Mouse (Mus musculus) forebrain, embryonic 11.5 days (tissue): ENCODE measurements around the gene Prkca. TPM values are rescaled to one million over a fixed set of nuclear protein-coding genes. Genes with fewer than 3 reads are reported as not detected.

Experiments
- ATAC-seq: fragments of 200-750 bp; cut with Nextera tagmentation; replicated peaks from 2 replicates; pipeline ENCODE4 v1.8.0; 2017; ENCODE audit warnings: moderate TSS enrichment; ENCODE audit not compliant: low FRiP score
- DNase-seq: peaks from one replicate; pipeline ENCODE4 v3.0.0-alpha.2; 2017; ENCODE audit warnings: low spot score
- H3K27ac ChIP-seq: fragments of 300-500 bp; sonication (generic); 2 replicates; pipeline ENCODE4 v1.5.1; 2014; ENCODE audit warnings: low read depth, low read length
- H3K27me3 ChIP-seq: fragments of 300-500 bp; sonication (generic); 2 replicates; pipeline ENCODE4 v1.6.1; 2014; ENCODE audit warnings: mild to moderate bottlenecking, low read length, mixed read lengths; ENCODE audit not compliant: control insufficient read depth, insufficient read depth
- H3K36me3 ChIP-seq: fragments of 300-500 bp; sonication (generic); 2 replicates; pipeline ENCODE4 v1.6.1; 2014; ENCODE audit warnings: mild to moderate bottlenecking, low read length, moderate library complexity, mixed read lengths; ENCODE audit not compliant: control insufficient read depth, insufficient read depth
- H3K4me1 ChIP-seq: fragments of 300-500 bp; sonication (generic); replicated peaks from 2 replicates; pipeline ENCODE4 v1.6.1; 2014; ENCODE audit warnings: low read length, mixed read lengths; ENCODE audit not compliant: control insufficient read depth, insufficient read depth
- H3K4me2 ChIP-seq: fragments of 300-500 bp; sonication (generic); 2 replicates; pipeline ENCODE4 v1.6.1; 2014; ENCODE audit warnings: low read depth, mild to moderate bottlenecking, low read length, moderate library complexity, mixed read lengths; ENCODE audit not compliant: severe bottlenecking
- H3K4me3 ChIP-seq: fragments of 300-500 bp; sonication (generic); 2 replicates; pipeline ENCODE4 v1.5.1; 2014; ENCODE audit warnings: low read depth, low read length
- H3K9ac ChIP-seq: fragments of 300-500 bp; sonication (generic); 2 replicates; pipeline ENCODE4 v1.6.1; 2014; ENCODE audit warnings: low read length
- H3K9me3 ChIP-seq: fragments of 300-500 bp; sonication (generic); 2 replicates; pipeline ENCODE4 v1.6.1; 2016; ENCODE audit warnings: low read length, mixed read lengths; ENCODE audit not compliant: control insufficient read depth
- WGBS: fragments of 180-500 bp; shearing (Covaris S2); extraction: QIAGEN DNeasy Blood & Tissue Kit; methylation state at CpG from one replicate; pipeline ENCODE4 v1.1.7; 2014; 5-methylcytosine and 5-hydroxymethylcytosine counted together
- polyA plus RNA-seq: library from polyadenylated mRNA; unstranded; fragments of >200 nt; fragmentation: Nextera tagmentation; extraction: Ambion mirVana; gene quantifications from 2 replicates; pipeline ENCODE4 v1.2.1, GENCODE M21; 2014

Prkca gene
- polyA plus RNA-seq, 1 experiment from 2014 or later = 5.2 TPM

DNA sequence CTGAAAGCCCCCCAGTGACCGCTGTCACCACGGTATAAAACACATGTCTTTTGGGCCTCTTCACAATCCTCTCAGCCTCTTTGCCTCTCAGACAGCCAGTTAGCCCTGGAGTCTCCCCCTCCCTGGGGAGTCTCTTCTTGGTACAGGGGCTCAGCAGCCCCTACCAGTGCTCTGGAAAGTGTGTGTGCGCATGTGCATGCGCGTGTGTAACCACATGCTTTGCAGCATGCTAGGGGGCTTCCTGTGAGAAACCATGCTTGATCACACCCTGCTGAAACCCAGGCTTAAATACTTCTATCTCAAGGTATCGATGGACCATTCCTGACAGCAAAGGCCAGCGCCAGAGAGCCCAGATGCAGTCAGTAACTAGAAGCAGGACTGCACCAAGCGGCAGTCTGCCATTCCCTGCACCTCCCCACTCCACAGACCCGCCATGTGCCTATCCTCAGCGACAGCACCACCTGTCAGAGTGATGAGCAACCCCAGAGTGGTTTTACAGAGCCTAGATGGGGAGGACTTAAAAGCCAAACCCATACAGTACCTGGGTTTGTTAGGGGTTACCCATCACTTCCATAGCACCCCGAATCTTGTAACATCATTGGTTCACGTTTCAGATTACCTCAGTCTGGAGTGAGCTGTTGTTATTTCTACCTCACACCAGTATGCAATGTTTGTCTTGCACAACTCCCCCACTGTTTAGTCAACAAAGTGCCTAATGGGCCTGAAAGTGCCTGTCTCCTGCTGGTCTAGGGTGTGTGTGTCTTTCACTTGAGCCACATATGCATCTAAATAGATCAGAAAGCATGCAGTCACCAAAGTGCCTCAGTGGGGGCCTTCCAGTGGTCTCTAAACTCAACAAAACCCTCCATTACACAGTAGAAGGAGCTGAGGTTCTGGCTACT is 75.1 kb downstream of the Prkca start:
- DNase-seq = no peak
- H3K4me2 ChIP-seq = no peak overlapping the region
- no peaks in the 10 kb centered on the region for H3K36me3 ChIP-seq
- H3K27ac ChIP-seq = no peak overlapping the region
- no peak overlapping the region for H3K9ac ChIP-seq
- no peak overlapping the region for H3K4me3 ChIP-seq
- no peaks in the 10 kb centered on the region; the same call in 1 of the 2 replicates for H3K27me3 ChIP-seq
- peak; percentile 78 for ATAC-seq
- no peaks in the 10 kb centered on the region for H3K9me3 ChIP-seq
- peaks cover 8% of the 10 kb centered on the region; the same call in 1 of the 2 replicates for H3K4me1 ChIP-seq
- 54% methylated on average over 12 of the region's 12 CpGs for WGBS

DNA sequence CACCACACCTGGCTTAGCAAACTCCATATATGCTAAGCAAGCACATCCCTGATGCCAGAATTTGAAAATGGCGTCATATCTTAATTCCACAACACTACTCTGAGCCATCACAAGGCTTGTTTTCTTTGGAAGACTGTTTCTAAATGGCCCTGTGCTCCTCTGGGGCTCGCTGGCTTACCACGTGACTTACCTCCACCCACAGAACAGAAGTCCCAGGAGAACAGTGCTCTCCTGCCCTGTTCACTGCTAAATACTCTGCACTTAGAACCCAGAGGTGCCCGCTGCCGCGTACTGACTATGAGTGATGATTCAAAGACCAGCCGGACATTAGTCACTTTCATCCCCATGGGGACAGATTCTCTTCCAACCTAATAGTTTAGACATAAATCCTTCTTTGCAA is 75.9 kb downstream of the Prkca start:
- Histone ChIP-seq H3K9me3 (no peaks in the 10 kb centered on the region), H3K4me3 (no peak overlapping the region), H3K4me1 (peaks cover 8% of the 10 kb centered on the region; the same call in 1 of the 2 replicates), H3K36me3 (no peaks in the 10 kb centered on the region), H3K9ac (no peak overlapping the region), H3K4me2 (no peak overlapping the region), H3K27me3 (no peaks in the 10 kb centered on the region; the same call in 1 of the 2 replicates), H3K27ac (no peak overlapping the region)
- WGBS = 88% methylated on average over 7 of the region's 7 CpGs
- DNase-seq (no peak), ATAC-seq (no peak)

DNA sequence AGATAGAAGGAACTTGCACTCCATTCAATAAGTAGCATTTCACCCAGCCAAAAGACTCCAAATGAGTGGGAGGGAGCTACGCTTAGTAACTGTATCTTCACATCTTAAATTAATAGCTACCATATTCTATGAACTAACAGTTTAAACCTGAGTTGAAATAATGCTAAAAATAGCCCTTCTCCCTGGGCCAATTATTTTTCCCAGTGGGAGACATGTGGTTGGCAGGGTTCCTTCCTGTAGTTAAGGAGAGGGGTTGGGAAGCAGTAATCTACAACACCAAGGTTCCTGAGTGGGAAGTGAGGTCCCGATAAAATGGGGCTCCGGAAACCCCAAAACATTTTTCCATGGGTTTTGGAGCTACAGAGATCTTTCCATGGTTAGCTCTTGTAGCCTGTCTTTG is 76.7 kb downstream of the Prkca start:
- Histone ChIP-seq H3K4me3 (no peak overlapping the region), H3K9me3 (no peaks in the 10 kb centered on the region), H3K9ac (no peak overlapping the region), H3K4me1 (peaks cover 8% of the 10 kb centered on the region; the same call in 1 of the 2 replicates), H3K4me2 (no peak overlapping the region), H3K27me3 (no peaks in the 10 kb centered on the region; the same call in 1 of the 2 replicates), H3K36me3 (no peaks in the 10 kb centered on the region), H3K27ac (no peak overlapping the region)
- WGBS = 90% methylated on average over 3 of the region's 3 CpGs
- DNase-seq = no peak
- ATAC-seq = no peak

DNA sequence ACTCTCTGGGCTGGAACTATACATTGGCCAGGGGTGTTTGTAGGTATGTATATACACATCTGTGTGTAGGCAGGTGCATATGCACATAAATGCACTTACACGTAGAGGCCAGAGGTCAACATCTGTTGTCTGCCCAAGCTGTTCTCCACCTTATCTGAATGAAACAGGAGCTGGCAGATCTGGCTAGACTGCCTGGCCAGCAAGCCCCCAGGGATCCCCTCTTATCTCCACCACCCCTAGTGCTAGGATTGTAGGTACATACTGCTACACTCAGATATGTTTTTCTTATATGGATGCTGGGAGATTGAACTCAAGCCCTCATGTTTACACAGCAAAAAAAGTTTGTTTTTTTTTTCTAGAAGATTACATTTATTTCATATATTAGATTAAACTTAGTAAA is 79.9 kb downstream of the Prkca start:
- DNase-seq = no peak
- H3K9ac ChIP-seq = no peak overlapping the region
- 90% methylated on average over 1 of the region's 1 CpGs for WGBS

DNA sequence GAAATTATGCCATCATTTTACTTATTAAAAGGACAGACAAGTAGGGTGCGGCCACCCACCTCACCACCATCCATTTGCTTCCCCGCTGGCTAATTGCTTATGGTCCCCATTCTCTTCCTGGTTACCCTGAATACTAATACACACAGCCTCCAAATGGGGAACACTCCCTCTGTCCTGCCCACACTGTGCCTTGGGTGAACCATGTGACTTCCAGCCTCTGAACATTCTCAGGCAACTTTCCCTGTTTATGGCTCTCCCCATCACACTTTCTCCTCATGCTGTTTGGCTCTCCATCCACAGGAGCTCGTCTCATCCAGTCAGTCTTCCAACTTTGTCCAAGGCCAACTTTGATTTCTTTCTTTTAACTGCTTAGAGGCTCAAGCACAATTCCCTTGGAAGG is 80.3 kb downstream of the Prkca start:
- WGBS = 77% methylated on average over 3 of the region's 3 CpGs
- H3K36me3 ChIP-seq = no peaks in the 10 kb centered on the region
- no peak overlapping the region for H3K27ac ChIP-seq
- no peak overlapping the region for H3K4me2 ChIP-seq
- H3K9me3 ChIP-seq = no peaks in the 10 kb centered on the region
- H3K4me3 ChIP-seq = no peak overlapping the region
- no peaks in the 10 kb centered on the region; the same call in 1 of the 2 replicates for H3K4me1 ChIP-seq
- DNase-seq (no peak), ATAC-seq (no peak)
- H3K9ac ChIP-seq = no peak overlapping the region
- H3K27me3 ChIP-seq = no peaks in the 10 kb centered on the region; the same call in none of the 2 replicates

More for the DNA sequence above, 79.9 kb downstream of the Prkca start:
- H3K9me3 ChIP-seq = no peaks in the 10 kb centered on the region
- H3K4me2 ChIP-seq = no peak overlapping the region
- H3K36me3 ChIP-seq = no peaks in the 10 kb centered on the region
- no peak overlapping the region for H3K4me3 ChIP-seq
- ATAC-seq = no peak
- H3K27me3 ChIP-seq = no peaks in the 10 kb centered on the region; the same call in none of the 2 replicates
- peaks cover 2% of the 10 kb centered on the region; the same call in 1 of the 2 replicates for H3K4me1 ChIP-seq
- no peak overlapping the region for H3K27ac ChIP-seq

DNA sequence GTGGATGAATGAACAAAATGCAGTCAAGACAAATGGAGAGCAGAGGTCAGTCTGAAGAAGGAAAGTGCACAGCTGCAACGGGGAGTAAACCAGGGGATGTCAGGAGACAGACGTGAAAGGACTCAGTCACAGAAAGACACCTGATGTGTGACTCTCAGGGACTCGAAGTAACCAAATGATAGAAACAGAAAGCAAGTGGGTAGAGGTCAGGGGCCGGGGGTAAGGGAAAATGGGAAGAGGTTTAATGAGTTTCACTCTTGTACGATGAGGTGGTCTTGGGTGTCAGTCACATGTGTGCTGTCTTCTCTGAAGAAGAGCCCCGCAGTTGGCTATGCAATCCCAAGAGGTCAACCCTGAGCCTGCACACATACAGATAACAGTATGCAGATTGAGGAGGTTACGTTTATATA is 82.0 kb downstream of the Prkca start:
- no peaks in the 10 kb centered on the region; the same call in 1 of the 2 replicates for H3K27me3 ChIP-seq
- WGBS = 53% methylated on average over 7 of the region's 7 CpGs
- no peak overlapping the region for H3K9ac ChIP-seq
- DNase-seq = no peak
- H3K27ac ChIP-seq = no peak overlapping the region
- no peak overlapping the region for H3K4me3 ChIP-seq
- no peaks in the 10 kb centered on the region; the same call in 1 of the 2 replicates for H3K4me1 ChIP-seq
- H3K4me2 ChIP-seq = no peak overlapping the region
- no peaks in the 10 kb centered on the region for H3K36me3 ChIP-seq
- no peaks in the 10 kb centered on the region for H3K9me3 ChIP-seq
- ATAC-seq = no peak

DNA sequence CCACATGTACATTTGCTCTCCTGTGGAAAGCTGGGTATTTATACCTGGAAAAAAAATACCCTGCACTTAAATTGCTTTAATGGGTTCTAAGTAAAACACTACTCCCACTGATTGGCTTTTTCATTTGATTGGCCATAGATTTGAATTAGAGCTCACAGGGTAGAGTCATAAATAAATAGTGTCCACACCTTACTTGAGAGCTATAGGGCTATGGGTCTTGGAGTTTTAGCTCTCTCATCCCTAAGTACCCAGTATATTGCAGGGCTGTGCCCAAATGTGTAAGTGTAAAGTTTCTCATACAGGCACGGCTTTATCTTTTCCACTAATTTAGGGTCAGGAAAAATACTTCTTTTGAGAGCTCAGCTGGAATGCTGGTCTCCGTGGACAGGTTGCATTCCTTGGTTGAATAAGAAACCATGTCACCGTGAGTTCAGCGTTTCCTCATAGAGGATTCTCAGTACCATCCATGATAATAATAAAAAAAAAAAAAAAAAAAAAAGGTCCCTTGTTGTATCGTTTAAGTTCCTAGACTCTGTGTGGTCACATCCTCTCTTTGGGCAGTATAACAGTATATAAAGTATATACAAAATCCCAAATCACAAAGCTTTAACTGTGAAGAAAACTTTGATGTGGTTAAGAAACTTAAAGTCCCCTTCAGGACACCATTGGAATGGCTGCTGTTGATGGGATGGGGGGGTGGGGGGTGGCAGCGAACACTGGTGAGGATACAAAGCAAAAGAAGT is 82.8 kb downstream of the Prkca start:
- Histone ChIP-seq H3K4me1 (no peaks in the 10 kb centered on the region; the same call in 1 of the 2 replicates), H3K9ac (no peak overlapping the region), H3K4me2 (no peak overlapping the region), H3K4me3 (no peak overlapping the region), H3K9me3 (no peaks in the 10 kb centered on the region), H3K27ac (no peak overlapping the region), H3K36me3 (no peaks in the 10 kb centered on the region), H3K27me3 (no peaks in the 10 kb centered on the region; the same call in 1 of the 2 replicates)
- no peak for ATAC-seq
- WGBS = 67% methylated on average over 6 of the region's 6 CpGs
- no peak for DNase-seq

DNA sequence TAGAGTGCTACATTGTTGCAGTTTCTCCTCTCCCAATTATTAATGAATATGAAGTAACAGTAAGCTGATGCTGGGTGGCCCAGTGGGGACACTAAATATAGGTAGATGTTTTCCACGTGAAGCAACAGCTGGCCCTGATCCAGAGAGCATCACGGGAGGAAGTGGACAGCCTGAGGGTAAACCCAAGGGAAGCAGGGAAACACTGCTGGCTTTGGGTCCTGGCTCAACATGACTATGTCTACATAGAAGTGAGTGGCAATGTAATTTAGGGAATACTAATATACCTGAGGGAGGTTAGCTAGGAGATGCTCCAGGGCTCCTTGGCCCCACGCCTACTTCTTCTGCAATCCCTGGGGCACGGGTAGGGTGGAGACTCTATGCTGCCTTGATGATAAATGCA is 84.3 kb downstream of the Prkca start:
- 89% methylated on average over 4 of the region's 4 CpGs for WGBS
- ATAC-seq (no peak), DNase-seq (no peak)
- H3K4me3 ChIP-seq = no peak overlapping the region
- H3K27me3 ChIP-seq = no peaks in the 10 kb centered on the region; the same call in 1 of the 2 replicates
- no peaks in the 10 kb centered on the region for H3K9me3 ChIP-seq
- H3K27ac ChIP-seq = no peak overlapping the region
- no peak overlapping the region for H3K4me2 ChIP-seq
- H3K36me3 ChIP-seq = no peaks in the 10 kb centered on the region
- H3K4me1 ChIP-seq = no peaks in the 10 kb centered on the region; the same call in 1 of the 2 replicates
- H3K9ac ChIP-seq = no peak overlapping the region
